16 mouse cellular contexts compared by ENCODE assay signal in the genomic region with DNA sequence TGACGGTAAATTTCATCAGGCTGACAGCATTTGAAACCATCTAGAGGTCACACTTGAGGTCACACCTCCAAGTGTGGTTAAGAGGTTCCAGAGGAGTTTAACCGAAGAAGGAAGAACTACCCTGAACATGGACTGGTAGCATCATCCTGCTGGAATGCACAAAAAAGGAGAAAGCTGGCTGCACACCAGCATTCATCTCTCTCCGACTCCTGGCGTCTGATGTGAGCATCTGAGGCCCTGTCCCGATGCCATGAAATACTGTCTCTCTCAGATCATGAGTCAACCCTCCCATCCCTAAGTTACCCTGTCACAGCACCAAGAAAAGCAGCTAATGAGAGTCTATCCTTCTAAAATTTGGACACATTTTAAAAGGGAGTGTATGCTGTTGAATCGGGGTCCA. TPM values are rescaled to one million over a fixed set of nuclear protein-coding genes. Genes with fewer than 3 reads are reported as not detected.
DNase-seq lines count a peak whose midpoint lies in the region; ATAC-seq and TF ChIP-seq lines count a peak whose summit lies in the region.
"Had no signal": no experiment of that assay in that cellular context is flagged by ENCODE, and none has a peak within 500 bp of the region (broad histone marks: within the 10 kb centered on the region; RNA-seq: fewer than 3 reads in every experiment).

No protein-coding gene starts in this region.

- H3K4me1 ChIP-seq in lung, embryonic 16.5 days (replicated peaks; ENCODE audit: control insufficient read depth, insufficient read depth, low read length) = peaks cover 5% of the 10 kb centered on the region; the same call in 1 of the 2 replicates
- peaks cover 9% of the 10 kb centered on the region; the same call in 1 of the 2 replicates for H3K4me1 ChIP-seq in forebrain, postnatal 0 days (ENCODE audit: insufficient read depth)
- H3K4me1 ChIP-seq in intestine, embryonic 16.5 days (ENCODE audit: control insufficient read depth, insufficient read depth, low read length) = no peaks in the 10 kb centered on the region

- DNase-seq in gastrocnemius, adult 18-20 months (ENCODE audit: low spot score) = peak; percentile 17
- DNase-seq in gastrocnemius, postnatal 25 days = no peak
- no peak for DNase-seq in lung, adult 18-20 months
- peak; percentile 78 for DNase-seq in NIH3T3 (ENCODE audit: low read depth)
- peak; percentile 44 for DNase-seq in forebrain, postnatal 0 days
- no peak for DNase-seq in natural killer cell, adult 2 months (ENCODE audit: low spot score in 2 of 2)
- DNase-seq: cerebellum, adult 11-12 months; liver, postnatal 0 days; thymus, postnatal 4 days had no signal

- no peak for TF ChIP-seq CTCF in forebrain, postnatal 0 days (IDR thresholded peaks at IDR 0.05; ENCODE audit: low read depth)

- H3K27ac ChIP-seq in lung, embryonic 16.5 days (ENCODE audit: low read length) = no peak overlapping the region
- no peak overlapping the region for H3K27ac ChIP-seq in forebrain, postnatal 0 days (ENCODE audit: low read depth, low read length)
- no peak overlapping the region for H3K27ac ChIP-seq in intestine, embryonic 16.5 days (ENCODE audit: low read length)
- H3K27ac ChIP-seq: limb, embryonic 15.5 days; neural tube, embryonic 12.5 days had no signal

- H3K36me3 ChIP-seq in lung, embryonic 16.5 days (ENCODE audit: control insufficient read depth, insufficient read depth, low read length) = no peaks in the 10 kb centered on the region
- no peaks in the 10 kb centered on the region for H3K36me3 ChIP-seq in forebrain, postnatal 0 days (ENCODE audit: insufficient read depth)
- H3K36me3 ChIP-seq in intestine, embryonic 16.5 days (ENCODE audit: control insufficient read depth, insufficient read depth, low read length) = no peaks in the 10 kb centered on the region
- H3K36me3 ChIP-seq: G1E; limb, embryonic 15.5 days; neural tube, embryonic 12.5 days had no signal

- H3K9me3 ChIP-seq in lung, embryonic 16.5 days (ENCODE audit: control insufficient read depth, low read length) = no peaks in the 10 kb centered on the region
- H3K9me3 ChIP-seq in forebrain, postnatal 0 days (ENCODE audit: low read length) = no peaks in the 10 kb centered on the region
- H3K9me3 ChIP-seq in intestine, embryonic 16.5 days (ENCODE audit: control insufficient read depth, low read length) = no peaks in the 10 kb centered on the region
- H3K9me3 ChIP-seq: G1E; limb, embryonic 15.5 days; megakaryocyte, embryonic 14.5 days; neural tube, embryonic 12.5 days had no signal

- ATAC-seq in lung, embryonic 16.5 days (ENCODE audit: low read depth) = peak; percentile 35; the same call in 1 of the 2 replicates
- peak; percentile 47; the same call in 1 of the 2 replicates for ATAC-seq in forebrain, postnatal 0 days
- no peak for ATAC-seq in intestine, embryonic 16.5 days
- ATAC-seq: liver, postnatal 0 days; midbrain, embryonic 16.5 days had no signal

- WGBS in lung, embryonic 16.5 days = 52% methylated on average over 6 of the region's 6 CpGs
- 53% methylated on average over 6 of the region's 6 CpGs for WGBS in forebrain, postnatal 0 days
- WGBS in intestine, embryonic 16.5 days = 52% methylated on average over 6 of the region's 6 CpGs

- H3K4me2 ChIP-seq in lung, embryonic 16.5 days (ENCODE audit: low read depth, low read length) = no peak overlapping the region
- H3K4me2 ChIP-seq in forebrain, postnatal 0 days (ENCODE audit: low read depth) = no peak overlapping the region
- H3K4me2 ChIP-seq in intestine, embryonic 16.5 days (ENCODE audit: low read depth, low read length) = no peak overlapping the region
- H3K4me2 ChIP-seq: limb, embryonic 15.5 days; neural tube, embryonic 12.5 days had no signal

- no peaks in the 10 kb centered on the region for H3K27me3 ChIP-seq in lung, embryonic 16.5 days (ENCODE audit: control insufficient read depth, insufficient read depth, low read depth, low read length)
- no peaks in the 10 kb centered on the region for H3K27me3 ChIP-seq in forebrain, postnatal 0 days (ENCODE audit: insufficient read depth, low read length)
- no peaks in the 10 kb centered on the region for H3K27me3 ChIP-seq in intestine, embryonic 16.5 days (replicated peaks; ENCODE audit: control insufficient read depth, insufficient read depth, low read length)
- H3K27me3 ChIP-seq: limb, embryonic 15.5 days; neural tube, embryonic 12.5 days had no signal

- H3K4me3 ChIP-seq in lung, embryonic 16.5 days (ENCODE audit: low read length) = no peak overlapping the region
- no peak overlapping the region for H3K4me3 ChIP-seq in forebrain, postnatal 0 days (ENCODE audit: low read depth, low read length)
- no peak overlapping the region for H3K4me3 ChIP-seq in intestine, embryonic 16.5 days (ENCODE audit: low read length)
- H3K4me3 ChIP-seq: limb, embryonic 15.5 days; megakaryocyte, embryonic 14.5 days; neural tube, embryonic 12.5 days had no signal

- H3K9ac ChIP-seq in lung, embryonic 16.5 days (ENCODE audit: low read length) = no peak overlapping the region
- no peak overlapping the region for H3K9ac ChIP-seq in forebrain, postnatal 0 days
- H3K9ac ChIP-seq in intestine, embryonic 16.5 days (ENCODE audit: low read depth, low read length) = no peak overlapping the region
- H3K9ac ChIP-seq: limb, embryonic 15.5 days; liver, postnatal 0 days; neural tube, embryonic 12.5 days had no signal

RNA-seq across cellular contexts. Expression of a gene that starts 17.6 kb away (rescaled TPM):
- 1 to 10 TPM; 2.6 to 3.4 TPM for total RNA-seq in gastrocnemius, adult 18-20 months (2021)
- 1 to 10 TPM; 2.9 to 3.0 TPM for total RNA-seq in gastrocnemius, postnatal 25 days (2021)
- 6.7 and 7.7 TPM in 2 replicates for polyA plus RNA-seq in lung, embryonic 16.5 days (2015; fragmentation: Nextera tagmentation; extraction: Ambion mirVana)
- 16.2 and 19.0 TPM in 2 replicates for total RNA-seq in forebrain, postnatal 0 days (2014; rRNA removed)
- 9.1 and 16.0 TPM in 2 replicates for polyA plus RNA-seq in forebrain, postnatal 0 days (2015; fragmentation: Nextera tagmentation; extraction: Ambion mirVana)
- polyA plus RNA-seq in intestine, embryonic 16.5 days (2015; fragmentation: Nextera tagmentation; extraction: Ambion mirVana) = 2.4 and 3.2 TPM in 2 replicates
- polyA plus RNA-seq: G1E had no signal

Comparison
In these comparisons a context has a peak if more than half of its experiments do, and no peak if none do; other contexts are left out.
1. DNase-seq: peak in gastrocnemius, adult 18-20 months (single experiment), NIH3T3 (single experiment) and forebrain, postnatal 0 days (single experiment); none in gastrocnemius, postnatal 25 days (single experiment), lung, adult 18-20 months (0 of 2) and natural killer cell, adult 2 months (0 of 2).